Mouse (Mus musculus) liver, embryonic 14.5 days (tissue): ENCODE measurements around the gene Capzb.

Experiments
- CTCF ChIP-seq: IDR thresholded peaks from 2 replicates; pipeline ENCODE4 v1.5.1; 2016; ENCODE audit warnings: antibody characterized with exemption, low read depth, control low read depth
- EP300 ChIP-seq: IDR thresholded peaks from 2 replicates; pipeline ENCODE4 v1.6.1; 2016; ENCODE audit warnings: antibody characterized with exemption, low read depth

DNA sequence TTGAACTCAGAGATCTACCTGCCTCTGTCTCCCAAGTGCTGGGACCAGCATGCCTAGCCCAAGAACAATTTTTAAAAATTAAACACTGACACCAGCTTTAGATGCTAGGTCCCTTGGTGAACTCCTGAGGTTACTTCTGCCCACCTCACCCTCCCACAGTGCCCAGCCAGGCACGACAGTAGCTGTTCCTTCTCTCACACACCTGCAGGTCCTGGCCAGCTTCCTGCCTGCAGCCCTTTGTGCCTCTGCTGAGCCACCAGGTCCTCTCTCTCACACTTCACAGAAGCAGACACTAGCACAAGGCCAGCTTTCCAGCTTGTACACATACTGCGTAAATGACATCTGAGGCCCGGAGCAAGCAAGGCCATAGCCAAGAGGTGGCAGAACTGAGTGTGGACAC, 112.8 kb downstream of the Capzb start:
- TF ChIP-seq EP300 (no peak), CTCF (no peak)
